Mouse (Mus musculus) forebrain, embryonic 10.5 days (tissue): Measurements from ENCODE around the gene Prss57. TPM values are rescaled to one million over a fixed set of nuclear protein-coding genes. Genes with fewer than 3 reads are reported as not detected.

Experiments
- DNase-seq: peaks from one replicate; pipeline ENCODE4 v3.0.0-alpha.2; 2017; ENCODE audit warnings: low spot score; ENCODE audit errors: extremely low spot score
- H3K27ac ChIP-seq: fragments of 300-500 bp; sonication (generic); 2 replicates; pipeline ENCODE4 v1.5.1; 2016; ENCODE audit warnings: mild to moderate bottlenecking
- H3K27me3 ChIP-seq: fragments of 300-500 bp; sonication (generic); 2 replicates; pipeline ENCODE4 v1.6.1; 2016; ENCODE audit warnings: mild to moderate bottlenecking; ENCODE audit not compliant: poor library complexity, severe bottlenecking
- H3K36me3 ChIP-seq: fragments of 300-500 bp; sonication (generic); replicated peaks from 2 replicates; pipeline ENCODE4 v1.6.1; 2016; ENCODE audit warnings: mild to moderate bottlenecking, moderate library complexity
- H3K4me1 ChIP-seq: fragments of 300-500 bp; sonication (generic); 2 replicates; pipeline ENCODE4 v1.6.1; 2016
- H3K4me3 ChIP-seq: fragments of 300-500 bp; sonication (generic); 2 replicates; pipeline ENCODE4 v1.5.1; 2016; ENCODE audit warnings: mild to moderate bottlenecking, moderate library complexity
- H3K9me3 ChIP-seq: fragments of 300-500 bp; sonication (generic); 2 replicates; pipeline ENCODE4 v1.6.1; 2016; ENCODE audit warnings: mild to moderate bottlenecking, moderate library complexity
- WGBS: fragments of 180-500 bp; shearing (Covaris S2); methylation state at CpG from one replicate; pipeline ENCODE4 v1.1.7; 2016; 5-methylcytosine and 5-hydroxymethylcytosine counted together
- polyA plus RNA-seq: library from polyadenylated mRNA; unstranded; fragments of >200 nt; fragmentation: Nextera tagmentation; extraction: Ambion mirVana; gene quantifications from 2 replicates; pipeline ENCODE4 v1.2.1, GENCODE M21; 2016

Prss57 gene
- polyA plus RNA-seq, 1 experiment from 2014 or later: not detected

DNA sequence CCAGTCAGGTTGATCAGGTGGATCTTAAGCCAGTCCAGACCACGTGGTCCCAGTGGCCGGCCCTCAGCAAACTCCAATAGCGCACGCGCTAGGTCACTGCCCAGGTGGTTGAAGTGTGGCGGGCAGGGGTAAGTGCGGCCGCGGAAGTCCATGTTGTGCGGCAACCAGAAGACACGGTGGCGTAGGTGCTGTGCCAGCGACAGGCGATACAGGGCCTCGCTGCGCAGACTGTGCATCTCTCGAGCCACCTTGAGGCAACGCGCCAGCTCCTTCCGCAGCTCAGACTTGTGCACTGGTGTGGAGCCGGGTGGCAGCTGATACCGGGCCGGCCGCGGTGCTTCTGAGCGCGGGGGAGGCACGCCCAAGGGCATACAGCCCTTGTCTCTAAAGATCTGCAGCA, 51.5 kb downstream of the Prss57 start:
- no peak for DNase-seq
- 95% methylated on average over 28 of the region's 28 CpGs for WGBS
- Histone ChIP-seq H3K36me3 (peaks cover 99% of the 10 kb centered on the region), H3K9me3 (peaks cover 45% of the 10 kb centered on the region), H3K27ac (no peak overlapping the region), H3K4me3 (no peak overlapping the region), H3K4me1 (peaks cover 11% of the 10 kb centered on the region), H3K27me3 (peaks cover 31% of the 10 kb centered on the region)

DNA sequence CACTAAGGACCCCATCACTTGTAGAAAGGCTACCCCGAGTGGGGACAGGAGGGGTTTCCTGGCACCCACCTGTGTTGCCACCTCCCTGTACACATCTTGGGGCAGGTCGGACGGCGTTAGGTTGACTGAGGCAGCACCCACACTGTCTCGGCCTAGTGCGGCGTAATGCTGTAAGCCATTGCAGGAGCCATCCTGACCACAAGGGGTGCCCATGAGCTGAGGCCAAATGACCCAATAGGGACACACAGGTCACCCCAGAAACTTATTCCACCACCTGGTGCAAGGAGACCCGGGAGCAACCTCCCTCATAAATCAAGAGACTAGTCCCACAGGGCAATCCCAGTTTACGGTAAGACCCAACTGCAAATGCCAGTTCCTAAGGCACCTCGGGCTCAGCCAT, 52.5 kb downstream of the Prss57 start:
- peaks cover 97% of the 10 kb centered on the region for H3K36me3 ChIP-seq
- H3K4me3 ChIP-seq: no peak overlapping the region
- 83% methylated on average over 10 of the region's 10 CpGs for WGBS
- no peak overlapping the region for H3K27ac ChIP-seq
- no peak for DNase-seq
- H3K27me3 ChIP-seq: peaks cover 35% of the 10 kb centered on the region
- H3K9me3 ChIP-seq: peaks cover 45% of the 10 kb centered on the region
- peaks cover 11% of the 10 kb centered on the region for H3K4me1 ChIP-seq

DNA sequence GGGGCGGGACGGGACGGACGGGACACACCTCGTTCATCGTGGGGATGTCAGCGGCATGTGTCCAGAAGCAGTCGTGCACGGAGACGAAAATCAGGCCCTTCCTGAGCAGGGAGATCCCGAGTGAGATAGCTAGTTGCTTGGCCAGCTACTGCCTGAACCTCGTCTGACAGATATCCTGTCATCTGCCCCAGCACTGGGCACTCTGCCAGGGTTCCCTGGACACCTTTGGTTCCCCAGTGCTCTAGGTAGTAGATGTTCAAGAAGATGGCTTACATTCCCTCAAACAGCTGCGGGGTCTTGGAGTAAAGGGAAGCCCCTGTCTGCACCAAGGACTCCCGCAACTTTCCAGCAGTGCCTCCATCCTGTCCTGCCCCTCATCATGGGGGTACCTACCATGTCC, 54.1 kb downstream of the Prss57 start:
- H3K27ac ChIP-seq: no peak overlapping the region
- H3K4me1 ChIP-seq: peaks cover 11% of the 10 kb centered on the region
- peaks cover 95% of the 10 kb centered on the region for H3K36me3 ChIP-seq
- no peak overlapping the region for H3K4me3 ChIP-seq
- peaks cover 45% of the 10 kb centered on the region for H3K9me3 ChIP-seq
- DNase-seq: no peak
- H3K27me3 ChIP-seq: peaks cover 35% of the 10 kb centered on the region
- 90% methylated on average over 14 of the region's 14 CpGs for WGBS

DNA sequence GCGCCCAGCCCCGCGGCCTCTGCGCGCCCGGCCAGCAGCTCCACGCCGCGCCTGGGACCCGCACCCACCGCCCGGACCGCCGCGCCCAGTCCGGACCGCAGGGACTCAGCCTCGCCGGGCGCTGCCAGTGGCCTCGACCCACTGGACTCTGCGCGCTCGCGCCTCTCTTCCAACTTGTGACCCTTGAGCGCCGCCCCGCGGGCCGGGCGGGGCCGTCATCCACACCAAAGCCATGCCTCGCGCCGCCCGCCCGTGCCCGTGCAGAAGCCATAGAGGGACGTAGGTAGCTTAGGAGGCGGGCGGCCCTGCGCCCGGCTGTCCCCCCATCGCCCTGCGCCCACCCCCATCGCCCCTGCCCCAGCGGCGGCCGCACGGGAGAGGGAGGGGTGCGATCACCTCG, 55.4 kb downstream of the Prss57 start:
- WGBS: 32% methylated on average over 48 of the region's 52 CpGs
- Histone ChIP-seq H3K27ac (0 out of 2 replicates have a peak overlapping the region, but pooled peaks have one; percentile 3), H3K4me1 (peaks cover 11% of the 10 kb centered on the region), H3K27me3 (peaks cover 35% of the 10 kb centered on the region), H3K4me3 (peak overlapping the region; percentile 29), H3K9me3 (peaks cover 38% of the 10 kb centered on the region), H3K36me3 (peaks cover 84% of the 10 kb centered on the region)
- DNase-seq: no peak

DNA sequence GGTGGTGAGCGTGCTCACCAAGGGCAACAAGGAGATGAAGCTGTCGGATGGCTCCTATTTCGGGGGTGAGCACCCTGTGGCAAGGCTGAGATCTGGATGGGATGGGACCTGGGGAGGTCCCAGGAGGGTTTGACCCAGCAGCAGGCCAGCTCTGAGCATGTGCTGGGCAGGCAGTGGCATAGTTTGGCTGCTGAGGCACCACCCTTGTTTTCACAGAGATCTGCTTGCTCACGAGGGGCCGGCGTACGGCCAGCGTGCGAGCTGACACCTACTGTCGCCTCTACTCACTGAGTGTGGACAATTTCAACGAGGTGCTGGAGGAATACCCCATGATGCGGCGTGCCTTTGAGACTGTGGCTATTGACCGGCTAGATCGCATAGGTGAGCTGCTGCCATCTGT, 56.9 kb downstream of the Prss57 start:
- Histone ChIP-seq H3K36me3 (peaks cover 69% of the 10 kb centered on the region), H3K4me3 (no peak overlapping the region), H3K4me1 (peaks cover 11% of the 10 kb centered on the region), H3K27me3 (peaks cover 35% of the 10 kb centered on the region), H3K27ac (no peak overlapping the region), H3K9me3 (peaks cover 23% of the 10 kb centered on the region)
- WGBS: 95% methylated on average over 15 of the region's 15 CpGs
- DNase-seq: no peak

DNA sequence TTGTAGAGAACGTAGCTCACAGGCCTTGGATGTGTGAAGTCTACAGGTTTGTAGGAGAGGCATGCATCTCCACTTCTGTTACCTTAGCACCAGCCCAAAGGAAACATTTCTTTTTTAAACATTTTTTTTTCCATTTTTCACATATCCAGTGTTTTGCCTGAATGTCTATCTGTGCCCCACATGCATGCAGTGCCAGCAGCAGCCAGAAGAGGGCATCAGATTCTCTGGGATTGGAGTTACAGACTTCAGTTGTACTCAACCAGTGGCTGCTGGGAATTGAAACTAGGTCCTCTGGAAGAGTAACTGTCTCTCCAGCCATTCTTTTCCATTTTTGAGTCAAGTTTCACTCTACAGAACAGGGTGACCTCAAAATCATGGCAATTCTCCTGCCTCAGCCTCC, 58.3 kb downstream of the Prss57 start:
- peaks cover 55% of the 10 kb centered on the region for H3K36me3 ChIP-seq
- no peak for DNase-seq
- WGBS: 97% methylated on average over 1 of the region's 1 CpGs

More for the DNA sequence above, 58.3 kb downstream of the Prss57 start:
- peaks cover 16% of the 10 kb centered on the region for H3K4me1 ChIP-seq
- H3K27me3 ChIP-seq: peaks cover 35% of the 10 kb centered on the region
- H3K9me3 ChIP-seq: peaks cover 13% of the 10 kb centered on the region; the same call in 1 of the 2 replicates
- no peak overlapping the region for H3K4me3 ChIP-seq
- no peak overlapping the region for H3K27ac ChIP-seq

Other genes with a start within 250 kb of the Prss57 start
- gene Mier2, start 235.8 kb downstream of the Prss57 start, polyA plus RNA-seq: 65.0 and 73.5 TPM in 2 replicates
- not detected in 2 replicates for gene Theg, start 203.6 kb downstream of the Prss57 start, polyA plus RNA-seq
- not detected in 2 replicates for gene C2cd4c, start 176.9 kb downstream of the Prss57 start, polyA plus RNA-seq
- 9.5 and 12.4 TPM in 2 replicates for gene Shc2, start 153.0 kb downstream of the Prss57 start, polyA plus RNA-seq
- not detected in 2 replicates for gene Odf3l2, start 145.2 kb downstream of the Prss57 start, polyA plus RNA-seq
- 0.90 and 1.5 TPM in 2 replicates for gene Madcam1, start 126.4 kb downstream of the Prss57 start, polyA plus RNA-seq
- gene Tpgs1, start 121.6 kb downstream of the Prss57 start, polyA plus RNA-seq: 59.7 and 63.8 TPM in 2 replicates
- gene Cdc34, start 108.8 kb downstream of the Prss57 start, polyA plus RNA-seq: 253 and 264 TPM in 2 replicates
- 0.84 and 1.0 TPM in 2 replicates for gene Gzmm, start 101.9 kb downstream of the Prss57 start, polyA plus RNA-seq
- 598 and 623 TPM in 2 replicates for gene Bsg, start 86.5 kb downstream of the Prss57 start, polyA plus RNA-seq
- 0.06 TPM in 1 of 2 replicates, not detected in the other for gene Hcn2, start 74.3 kb downstream of the Prss57 start, polyA plus RNA-seq
- gene Polrmt, start 44.4 kb downstream of the Prss57 start, polyA plus RNA-seq: 50.9 and 52.9 TPM in 2 replicates
- gene Fgf22, start 35.9 kb downstream of the Prss57 start, polyA plus RNA-seq: 0.36 and 0.64 TPM in 2 replicates
- gene Rnf126, start 24.0 kb downstream of the Prss57 start, polyA plus RNA-seq: 92.4 and 113 TPM in 2 replicates
- 1.1 and 1.5 TPM in 2 replicates for gene Fstl3, start 13.7 kb downstream of the Prss57 start, polyA plus RNA-seq
- gene Palm, start 2.6 kb upstream of the Prss57 start, polyA plus RNA-seq: 114 and 119 TPM in 2 replicates
- 0.18 and 1.0 TPM in 2 replicates for gene Misp, start 30.0 kb upstream of the Prss57 start, polyA plus RNA-seq
- 370 and 377 TPM in 2 replicates for gene Ptbp1, start 63.5 kb upstream of the Prss57 start, polyA plus RNA-seq
- 8.1 TPM in 2 replicates for gene Prtn3, start 83.5 kb upstream of the Prss57 start, polyA plus RNA-seq
- 91.4 and 102 TPM in 2 replicates for gene Plppr3, start 83.7 kb upstream of the Prss57 start, polyA plus RNA-seq
- gene Elane, start 95.3 kb upstream of the Prss57 start, polyA plus RNA-seq: not detected in 2 replicates
- gene Cfd, start 99.9 kb upstream of the Prss57 start, polyA plus RNA-seq: not detected in 2 replicates
- gene Med16, start 118.0 kb upstream of the Prss57 start, polyA plus RNA-seq: 61.8 and 65.7 TPM in 2 replicates
- gene Gm26602, start 119.9 kb upstream of the Prss57 start, polyA plus RNA-seq: 1.9 TPM in 1 of 2 replicates, not detected in the other
- 0.28 and 0.48 TPM in 2 replicates for gene Kiss1r, start 126.0 kb upstream of the Prss57 start, polyA plus RNA-seq
- gene R3hdm4, start 130.2 kb upstream of the Prss57 start, polyA plus RNA-seq: 112 and 116 TPM in 2 replicates
- 12.5 and 13.0 TPM in 2 replicates for gene Arid3a, start 136.1 kb upstream of the Prss57 start, polyA plus RNA-seq
- gene Wdr18, start 169.2 kb upstream of the Prss57 start, polyA plus RNA-seq: 165 and 167 TPM in 2 replicates
- gene Grin3b, start 179.8 kb upstream of the Prss57 start, polyA plus RNA-seq: 0.20 and 0.31 TPM in 2 replicates
- 8.4 and 9.6 TPM in 2 replicates for gene Tmem259, start 193.4 kb upstream of the Prss57 start, polyA plus RNA-seq
- gene Cnn2, start 197.6 kb upstream of the Prss57 start, polyA plus RNA-seq: 222 and 226 TPM in 2 replicates
- gene Abca7, start 205.5 kb upstream of the Prss57 start, polyA plus RNA-seq: 2.9 and 3.1 TPM in 2 replicates
- 8.0 and 9.1 TPM in 2 replicates for gene Arhgap45, start 225.7 kb upstream of the Prss57 start, polyA plus RNA-seq
- gene Polr2e, start 248.8 kb upstream of the Prss57 start, polyA plus RNA-seq: 279 and 286 TPM in 2 replicates